In the genomic region with DNA sequence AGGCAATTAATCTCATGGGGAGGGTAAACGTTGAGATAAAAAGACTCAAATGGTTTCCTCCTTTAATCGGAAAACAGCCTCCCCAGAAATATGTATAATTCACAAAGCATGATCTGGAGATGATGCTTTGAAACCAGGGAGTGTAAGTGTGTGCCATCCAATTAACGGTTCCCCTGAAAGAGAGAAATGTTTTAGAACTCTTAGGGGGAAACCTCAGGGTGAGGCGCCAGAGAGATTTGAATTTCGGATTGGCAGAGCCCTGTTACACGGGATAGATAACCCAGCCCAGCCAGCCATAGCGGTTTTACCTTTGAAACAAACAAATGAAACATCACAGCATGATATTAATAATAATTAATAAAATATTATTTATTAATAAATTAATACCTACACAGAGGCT, we compare ENCODE assay signal across 29 mouse cellular contexts.
DNase-seq lines count a peak whose midpoint lies in the region; ATAC-seq and TF ChIP-seq lines count a peak whose summit lies in the region.
"Had no signal": no experiment of that assay in that cellular context is flagged by ENCODE, and none has a peak within 500 bp of the region (broad histone marks: within the 10 kb centered on the region; RNA-seq: fewer than 3 reads in every experiment).

No protein-coding gene starts in this region.

- no peak overlapping the region for H3K27ac ChIP-seq in midbrain, embryonic 14.5 days (replicated peaks; ENCODE audit: low read depth, low read length)
- no peak overlapping the region for H3K27ac ChIP-seq in midbrain, embryonic 13.5 days
- H3K27ac ChIP-seq in midbrain, embryonic 16.5 days (ENCODE audit: low read length) = no peak overlapping the region
- H3K27ac ChIP-seq in midbrain, postnatal 0 days (ENCODE audit: low read depth, low read length) = no peak overlapping the region
- H3K27ac ChIP-seq: embryonic facial prominence, embryonic 13.5 days; embryonic facial prominence, embryonic 15.5 days; forebrain, embryonic 10.5 days; forebrain, embryonic 12.5 days had no signal

- no peaks in the 10 kb centered on the region for H3K4me1 ChIP-seq in midbrain, embryonic 14.5 days (ENCODE audit: control insufficient read depth, insufficient read depth, low read length)
- H3K4me1 ChIP-seq in midbrain, embryonic 13.5 days (replicated peaks) = no peaks in the 10 kb centered on the region
- no peaks in the 10 kb centered on the region for H3K4me1 ChIP-seq in midbrain, embryonic 16.5 days (ENCODE audit: control insufficient read depth, insufficient read depth, low read length)
- no peaks in the 10 kb centered on the region for H3K4me1 ChIP-seq in midbrain, postnatal 0 days (ENCODE audit: insufficient read depth, low read length)
- H3K4me1 ChIP-seq: embryonic facial prominence, embryonic 13.5 days; forebrain, embryonic 10.5 days; forebrain, embryonic 12.5 days had no signal

- no peaks in the 10 kb centered on the region for H3K9me3 ChIP-seq in midbrain, embryonic 14.5 days (ENCODE audit: control insufficient read depth, low read length)
- no peaks in the 10 kb centered on the region for H3K9me3 ChIP-seq in midbrain, embryonic 13.5 days
- no peaks in the 10 kb centered on the region for H3K9me3 ChIP-seq in midbrain, embryonic 16.5 days (replicated peaks; ENCODE audit: control insufficient read depth, low read length, poor library complexity, severe bottlenecking)
- H3K9me3 ChIP-seq in midbrain, postnatal 0 days (ENCODE audit: low read length) = no peaks in the 10 kb centered on the region
- H3K9me3 ChIP-seq: embryonic facial prominence, embryonic 13.5 days; embryonic facial prominence, embryonic 15.5 days; forebrain, embryonic 10.5 days; forebrain, embryonic 12.5 days; G1E had no signal

- no peak overlapping the region for H3K9ac ChIP-seq in midbrain, embryonic 14.5 days (replicated peaks; ENCODE audit: low read length)
- no peak overlapping the region for H3K9ac ChIP-seq in midbrain, embryonic 13.5 days (replicated peaks)
- no peak overlapping the region for H3K9ac ChIP-seq in midbrain, embryonic 16.5 days (ENCODE audit: low read depth, low read length)
- H3K9ac ChIP-seq in midbrain, postnatal 0 days (replicated peaks; ENCODE audit: low read length, poor library complexity, severe bottlenecking) = no peak overlapping the region
- H3K9ac ChIP-seq: embryonic facial prominence, embryonic 13.5 days; embryonic facial prominence, embryonic 15.5 days; forebrain, embryonic 12.5 days had no signal

- H3K36me3 ChIP-seq in midbrain, embryonic 14.5 days (ENCODE audit: control insufficient read depth, insufficient read depth, low read length) = no peaks in the 10 kb centered on the region
- H3K36me3 ChIP-seq in midbrain, embryonic 13.5 days = no peaks in the 10 kb centered on the region
- no peaks in the 10 kb centered on the region for H3K36me3 ChIP-seq in midbrain, embryonic 16.5 days (ENCODE audit: control insufficient read depth, insufficient read depth, low read length)
- H3K36me3 ChIP-seq in midbrain, postnatal 0 days (ENCODE audit: insufficient read depth, low read length) = no peaks in the 10 kb centered on the region
- H3K36me3 ChIP-seq: embryonic facial prominence, embryonic 13.5 days; embryonic facial prominence, embryonic 15.5 days; forebrain, embryonic 10.5 days; forebrain, embryonic 12.5 days; G1E had no signal

- 73% methylated on average over 7 of the region's 7 CpGs for WGBS in midbrain, embryonic 14.5 days
- WGBS in midbrain, embryonic 13.5 days = 74% methylated on average over 7 of the region's 7 CpGs
- WGBS in midbrain, embryonic 16.5 days = 67% methylated on average over 7 of the region's 7 CpGs
- WGBS in midbrain, postnatal 0 days = 69% methylated on average over 7 of the region's 7 CpGs

- H3K27me3 ChIP-seq in midbrain, embryonic 14.5 days (ENCODE audit: control insufficient read depth, insufficient read depth, low read length) = no peaks in the 10 kb centered on the region
- no peaks in the 10 kb centered on the region for H3K27me3 ChIP-seq in midbrain, embryonic 13.5 days
- H3K27me3 ChIP-seq in midbrain, embryonic 16.5 days (ENCODE audit: control insufficient read depth, insufficient read depth, low read depth, low read length) = no peaks in the 10 kb centered on the region
- no peaks in the 10 kb centered on the region for H3K27me3 ChIP-seq in midbrain, postnatal 0 days (ENCODE audit: insufficient read depth, low read length)
- H3K27me3 ChIP-seq: CH12.LX; embryonic facial prominence, embryonic 13.5 days; embryonic facial prominence, embryonic 15.5 days; forebrain, embryonic 12.5 days; Patski had no signal

- H3K4me3 ChIP-seq in midbrain, embryonic 14.5 days (replicated peaks; ENCODE audit: low read depth, low read length) = no peak overlapping the region
- H3K4me3 ChIP-seq in midbrain, embryonic 13.5 days (replicated peaks) = no peak overlapping the region
- no peak overlapping the region for H3K4me3 ChIP-seq in midbrain, embryonic 16.5 days (ENCODE audit: low read depth, low read length)
- H3K4me3 ChIP-seq in midbrain, postnatal 0 days (ENCODE audit: low read depth, low read length) = no peak overlapping the region
- H3K4me3 ChIP-seq: embryonic facial prominence, embryonic 13.5 days; embryonic facial prominence, embryonic 15.5 days; erythroblast, embryonic 14.5 days; forebrain, embryonic 10.5 days; forebrain, embryonic 12.5 days had no signal

- peak; percentile 46 for ATAC-seq in midbrain, embryonic 14.5 days (ENCODE audit: low FRiP score, low TSS enrichment)
- no peak for ATAC-seq in midbrain, embryonic 13.5 days
- ATAC-seq in midbrain, embryonic 16.5 days = 0 out of 2 replicates have a peak, but pooled peaks have one; percentile 62
- ATAC-seq in midbrain, postnatal 0 days (ENCODE audit: low FRiP score) = no peak
- ATAC-seq: activated CD4-positive, CD25-positive, alpha-beta regulatory T cell, adult 4 months; CD4-positive, CD25-positive, alpha-beta regulatory T cell, adult 4 months; forebrain, embryonic 14.5 days; Patski had no signal

- TF ChIP-seq CTCF in midbrain, postnatal 0 days (IDR thresholded peaks at IDR 0.05) = no peak
- TF ChIP-seq CTCF in brain, embryonic 14.5 days (IDR thresholded peaks at IDR 0.05; ENCODE audit: borderline replicate concordance, extremely low read depth, insufficient read depth, insufficient read length) = no peak

- no peak overlapping the region for H3K4me2 ChIP-seq in midbrain, embryonic 14.5 days (ENCODE audit: low read length)
- H3K4me2 ChIP-seq in midbrain, embryonic 13.5 days (replicated peaks) = no peak overlapping the region
- no peak overlapping the region for H3K4me2 ChIP-seq in midbrain, embryonic 16.5 days (ENCODE audit: low read length)
- H3K4me2 ChIP-seq in midbrain, postnatal 0 days (ENCODE audit: low read depth, low read length, poor library complexity, severe bottlenecking) = no peak overlapping the region
- H3K4me2 ChIP-seq: embryonic facial prominence, embryonic 13.5 days; embryonic facial prominence, embryonic 15.5 days; forebrain, embryonic 12.5 days had no signal

- no peak for TF ChIP-seq POLR2A in brain, embryonic 14.5 days (IDR thresholded peaks at IDR 0.05; ENCODE audit: borderline replicate concordance, extremely low read depth, insufficient read depth, insufficient read length, poor library complexity, severe bottlenecking)

- DNase-seq in heart, adult 11 months = peak; percentile 28
- DNase-seq in heart, adult 8-10 months (ENCODE audit: low spot score) = no peak
- peak; percentile 21 for DNase-seq in midbrain, embryonic 14.5 days
- no peak for DNase-seq in midbrain, postnatal 0 days (ENCODE audit: low spot score)
- DNase-seq in brain, embryonic 14.5 days (ENCODE audit: low read depth) = peak; percentile 40
- DNase-seq: adrenal gland, adult 8-10 months; adrenal gland, postnatal 14 days; adrenal gland, postnatal 36 days; B cell, adult 2 months; cerebellum, adult 11 months; cerebellum, adult 18-20 months; cerebellum, adult 8-10 months; cerebellum, adult 9-11 months; cerebellum, postnatal 14 days; cerebellum, postnatal 36 days; embryo, embryonic 11 days had no signal

Comparison
In these comparisons a context has a peak if more than half of its experiments do, and no peak if none do; other contexts are left out.
1. DNase-seq: peak in heart, adult 11 months (single experiment), midbrain, embryonic 14.5 days (single experiment) and brain, embryonic 14.5 days (single experiment); none in heart, adult 8-10 months (single experiment) and midbrain, postnatal 0 days (single experiment).
2. ATAC-seq: peak in midbrain, embryonic 14.5 days (single experiment) and midbrain, embryonic 16.5 days (single experiment); none in midbrain, embryonic 13.5 days (single experiment) and midbrain, postnatal 0 days (single experiment).